Mouse (Mus musculus) cerebellum, adult 18-20 months (tissue): ENCODE results near the gene Rpl27a.

Source experiments
- DNase-seq, 2 experiments: peaks; one replicate each; pipeline ENCODE4 v3.0.0; 2021

Rpl27a gene

GRCm38 (mm10) chr7:109525740-109526663, 7.1 kb downstream of the Rpl27a start:
- DNase-seq: peak in 1 of 2 experiments; percentile 10

- DNase-seq: no peak
Observed at GRCm38 (mm10) chr7:109527536-109527935, 8.6 kb downstream of the Rpl27a start.

GRCm38 (mm10) chr7:109528356-109528755, 9.4 kb downstream of the Rpl27a start:
- DNase-seq: peak; percentile 49 to 54

GRCm38 (mm10) chr7:109529741-109530140, 10.8 kb downstream of the Rpl27a start:
- DNase-seq: no peak

GRCm38 (mm10) chr7:109531501-109531900, 12.6 kb downstream of the Rpl27a start:
- no peak for DNase-seq

- no peak for DNase-seq
Observed at GRCm38 (mm10) chr7:109532691-109533090, 13.7 kb downstream of the Rpl27a start.

GRCm38 (mm10) chr7:109533129-109533528, 14.2 kb downstream of the Rpl27a start:
- DNase-seq: no peak

- DNase-seq: no peak
Observed at GRCm38 (mm10) chr7:109533888-109534287, 14.9 kb downstream of the Rpl27a start.

GRCm38 (mm10) chr7:109534921-109535320, 16.0 kb downstream of the Rpl27a start:
- peak in 1 of 2 experiments; percentile 11 for DNase-seq

- DNase-seq: peak; percentile 70 to 72
Observed at GRCm38 (mm10) chr7:109536451-109536946, 17.6 kb downstream of the Rpl27a start.

GRCm38 (mm10) chr7:109540902-109541301, 22.0 kb downstream of the Rpl27a start:
- DNase-seq: no peak

- no peak for DNase-seq
Observed at GRCm38 (mm10) chr7:109541609-109542363, 22.8 kb downstream of the Rpl27a start.

GRCm38 (mm10) chr7:109542364-109542628, 23.3 kb downstream of the Rpl27a start:
- no peak for DNase-seq

- no peak for DNase-seq
Observed at GRCm38 (mm10) chr7:109544792-109545191, 25.8 kb downstream of the Rpl27a start.

GRCm38 (mm10) chr7:109545255-109545993, 26.5 kb downstream of the Rpl27a start:
- DNase-seq: no peak

GRCm38 (mm10) chr7:109546186-109546585, 27.2 kb downstream of the Rpl27a start:
- no peak for DNase-seq

- DNase-seq: no peak
Observed at GRCm38 (mm10) chr7:109546726-109547125, 27.8 kb downstream of the Rpl27a start.

- peak; percentile 38 to 58 for DNase-seq
Observed at GRCm38 (mm10) chr7:109559536-109559935, 40.6 kb downstream of the Rpl27a start.

- DNase-seq: no peak
Observed at GRCm38 (mm10) chr7:109561466-109562153, 42.7 kb downstream of the Rpl27a start.

GRCm38 (mm10) chr7:109562154-109562599, 43.2 kb downstream of the Rpl27a start:
- DNase-seq: no peak

- no peak for DNase-seq
Observed at GRCm38 (mm10) chr7:109562676-109563075, 43.7 kb downstream of the Rpl27a start.

GRCm38 (mm10) chr7:109563775-109564362, 44.9 kb downstream of the Rpl27a start:
- no peak for DNase-seq
